Mouse (Mus musculus): ENCODE data around the gene Acap3. TPM values are rescaled to one million over a fixed set of nuclear protein-coding genes. Genes with fewer than 3 reads are reported as not detected.

Gene Acap3
- total RNA-seq (2021) = 100 to 1,000 TPM; 127 to 145 TPM

DNA sequence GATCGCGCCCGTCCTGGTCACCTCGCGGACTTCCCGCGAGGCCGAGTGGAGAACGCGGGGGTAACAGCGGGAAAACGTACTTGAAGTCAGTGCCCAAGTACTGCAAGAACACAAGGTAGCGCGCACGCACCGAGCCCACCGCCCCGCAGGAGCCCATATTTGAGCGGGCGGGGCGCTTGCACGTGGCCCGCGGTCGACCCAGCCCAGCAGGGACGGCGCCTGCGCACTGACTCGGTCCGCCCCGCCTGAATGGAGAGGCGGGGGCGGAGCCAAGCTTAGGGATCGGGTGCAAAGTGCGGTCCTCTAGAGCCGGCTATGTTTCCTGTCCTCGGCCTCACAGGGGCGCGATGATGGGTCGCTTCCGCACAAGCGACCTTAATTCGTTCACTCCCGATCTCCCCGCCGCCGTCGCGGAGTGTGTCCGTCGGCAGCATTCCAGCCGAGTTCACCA lies at the start of gene Acap3, which contains the start of gene Pusl1:
TSS of gene Acap3 (plus strand) at position 272 of the 451 bp plus-strand sequence.
TSS of gene Pusl1 (minus strand) at position 231 of the 451 bp plus-strand sequence.
- peak; percentile 93 to 95 for DNase-seq (ENCODE audit: extremely low spot score in 1 of 2, low spot score in 1 of 2)

DNA sequence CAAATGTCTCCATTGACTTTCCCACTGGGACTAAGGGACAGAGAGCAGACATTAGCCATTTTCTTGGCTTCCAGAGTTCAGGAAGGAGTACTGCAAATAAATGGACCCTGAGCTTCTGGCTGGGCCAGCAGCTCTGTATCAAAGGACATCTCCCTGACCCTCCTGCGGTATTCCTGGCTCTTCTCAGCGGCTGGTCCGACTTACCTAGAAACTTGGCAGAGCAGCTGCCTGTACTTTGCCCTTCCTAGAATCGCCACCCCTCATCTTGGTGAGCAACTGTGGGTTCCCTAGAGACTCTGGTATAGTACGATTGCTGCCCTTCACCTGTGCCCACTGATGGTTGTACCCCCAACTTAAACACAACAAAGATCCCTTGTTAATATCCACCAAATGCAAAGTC lies 48.4 kb upstream of the Acap3 start:
- no peak for DNase-seq (ENCODE audit: extremely low spot score in 1 of 2, low spot score in 1 of 2)

DNA sequence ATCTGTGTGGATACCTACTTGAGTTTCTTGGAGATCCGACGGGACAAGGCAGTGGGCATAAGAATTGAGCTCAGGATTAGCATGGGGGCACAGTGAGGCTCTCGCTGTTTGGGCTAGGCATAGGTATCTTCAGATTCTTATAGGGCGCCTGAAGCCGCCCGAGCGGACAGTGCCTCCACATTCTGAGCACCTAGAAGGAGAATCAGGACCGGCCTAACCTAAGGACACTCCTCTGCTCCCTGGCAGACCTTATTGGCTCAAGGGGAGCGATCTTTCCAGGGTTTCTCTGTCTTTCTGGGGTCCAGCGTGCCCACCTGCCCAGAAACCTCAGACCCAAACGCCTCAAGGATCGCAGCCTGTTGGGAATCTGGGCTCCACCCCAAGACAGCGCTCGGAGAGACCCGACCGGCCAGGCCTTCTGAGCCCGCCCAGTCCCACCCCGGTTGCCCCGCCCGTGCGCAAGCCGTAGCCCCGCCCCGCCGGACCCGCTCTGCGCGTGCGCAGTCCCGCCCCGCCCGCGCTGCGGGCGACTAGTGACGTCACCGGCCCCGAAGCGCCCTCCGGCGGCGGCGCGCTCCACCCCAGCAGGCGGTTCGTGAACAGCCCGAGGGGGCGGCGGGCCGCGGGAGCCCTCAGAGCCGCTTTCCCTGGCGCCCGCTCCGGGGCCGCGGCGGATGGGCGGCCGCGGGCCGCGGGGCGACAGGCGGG lies 44.6 kb upstream of the Acap3 start, which contains the start of gene Dvl1:
TSS of gene Dvl1 (plus strand) at position 532 of the 708 bp plus-strand sequence.
- DNase-seq (ENCODE audit: extremely low spot score in 1 of 2, low spot score in 1 of 2) = peak; percentile 96 to 98

DNA sequence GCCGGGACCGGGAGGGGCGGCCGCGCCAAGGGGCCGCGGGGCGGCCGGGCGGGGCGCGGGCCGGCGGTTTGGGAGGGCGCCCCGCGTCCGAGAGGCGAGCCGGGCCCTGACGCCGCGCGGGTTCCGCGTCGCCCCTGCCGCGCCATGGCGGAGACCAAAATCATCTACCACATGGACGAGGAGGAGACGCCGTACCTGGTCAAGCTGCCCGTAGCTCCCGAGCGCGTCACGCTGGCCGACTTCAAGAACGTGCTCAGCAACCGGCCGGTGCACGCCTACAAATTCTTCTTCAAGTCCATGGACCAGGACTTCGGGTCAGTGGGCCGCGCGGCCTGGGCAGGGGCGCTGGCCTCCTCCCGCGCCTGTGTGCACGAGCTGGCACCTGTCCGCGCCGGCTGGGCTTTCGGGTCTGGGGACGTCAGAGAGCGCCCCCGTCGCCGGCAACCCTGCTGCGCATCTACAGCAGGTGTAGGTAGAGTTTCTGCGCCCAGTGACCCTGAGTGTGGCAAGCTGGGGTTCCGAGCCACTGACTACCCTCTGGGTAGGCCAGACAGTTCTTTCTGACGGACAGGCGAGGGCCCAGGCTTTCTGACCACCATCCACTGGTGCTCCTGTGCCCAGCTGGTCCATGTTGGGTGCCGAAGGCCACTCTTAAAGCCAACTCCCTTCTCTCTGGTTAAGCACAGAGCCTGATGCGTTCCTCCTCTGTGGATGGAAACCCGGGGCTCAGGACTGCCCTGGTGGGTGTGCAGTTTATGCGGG lies 43.9 kb upstream of the Acap3 start:
- DNase-seq (ENCODE audit: extremely low spot score in 1 of 2, low spot score in 1 of 2) = no peak

DNA sequence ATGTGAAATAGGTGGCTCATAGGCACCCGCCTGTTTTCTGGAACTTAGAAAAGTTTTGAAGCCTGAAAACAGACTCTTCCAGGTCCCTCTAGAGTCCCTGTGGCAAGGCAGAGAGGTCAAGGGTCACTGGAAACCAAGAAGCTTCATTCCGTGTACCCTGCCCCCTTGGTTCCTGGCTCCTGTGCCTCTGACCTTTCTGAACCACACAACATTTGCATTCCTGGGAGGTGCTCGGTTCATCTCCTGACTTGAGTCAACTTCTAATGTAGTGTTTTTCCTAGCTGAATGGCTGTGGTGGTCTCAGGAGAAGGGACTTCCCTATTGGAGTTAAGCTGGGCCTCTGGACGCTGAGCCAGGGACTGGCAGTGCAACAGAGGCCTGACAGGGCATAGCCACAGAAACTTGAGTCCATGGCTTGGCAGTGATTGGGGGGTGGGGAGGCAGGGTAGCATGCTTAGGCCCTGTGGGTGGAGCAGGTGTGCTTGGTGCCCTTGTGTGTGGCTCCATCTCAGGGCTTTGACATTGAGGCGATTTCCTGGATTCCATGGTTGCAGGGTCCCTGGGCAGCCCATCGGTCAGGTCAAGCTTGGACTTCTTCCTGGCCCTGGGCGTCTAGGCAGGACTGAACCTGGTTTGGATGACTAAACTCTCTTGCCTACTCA lies 43.1 kb upstream of the Acap3 start:
- no peak for DNase-seq (ENCODE audit: extremely low spot score in 1 of 2, low spot score in 1 of 2)

DNA sequence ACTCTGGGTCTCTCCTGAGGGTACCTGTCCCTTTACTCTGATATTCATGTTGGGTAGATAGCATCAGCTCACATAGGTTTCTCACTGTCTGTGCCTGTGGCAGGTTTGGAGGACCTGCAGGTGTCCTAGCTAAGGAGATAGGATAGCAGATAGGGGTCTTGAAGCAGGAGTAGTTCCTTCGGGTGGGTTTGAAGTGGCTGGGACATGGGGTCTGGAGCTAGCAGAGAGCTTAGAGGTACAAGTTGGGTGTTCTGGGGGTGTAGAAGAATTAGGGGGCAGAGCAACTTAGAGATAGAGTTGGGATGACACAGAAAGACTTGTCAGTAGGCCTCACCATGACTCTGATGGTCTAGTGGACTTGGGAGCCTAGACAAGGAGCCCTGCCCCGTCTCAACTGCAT lies 42.2 kb upstream of the Acap3 start:
- DNase-seq (ENCODE audit: extremely low spot score in 1 of 2, low spot score in 1 of 2) = no peak

DNA sequence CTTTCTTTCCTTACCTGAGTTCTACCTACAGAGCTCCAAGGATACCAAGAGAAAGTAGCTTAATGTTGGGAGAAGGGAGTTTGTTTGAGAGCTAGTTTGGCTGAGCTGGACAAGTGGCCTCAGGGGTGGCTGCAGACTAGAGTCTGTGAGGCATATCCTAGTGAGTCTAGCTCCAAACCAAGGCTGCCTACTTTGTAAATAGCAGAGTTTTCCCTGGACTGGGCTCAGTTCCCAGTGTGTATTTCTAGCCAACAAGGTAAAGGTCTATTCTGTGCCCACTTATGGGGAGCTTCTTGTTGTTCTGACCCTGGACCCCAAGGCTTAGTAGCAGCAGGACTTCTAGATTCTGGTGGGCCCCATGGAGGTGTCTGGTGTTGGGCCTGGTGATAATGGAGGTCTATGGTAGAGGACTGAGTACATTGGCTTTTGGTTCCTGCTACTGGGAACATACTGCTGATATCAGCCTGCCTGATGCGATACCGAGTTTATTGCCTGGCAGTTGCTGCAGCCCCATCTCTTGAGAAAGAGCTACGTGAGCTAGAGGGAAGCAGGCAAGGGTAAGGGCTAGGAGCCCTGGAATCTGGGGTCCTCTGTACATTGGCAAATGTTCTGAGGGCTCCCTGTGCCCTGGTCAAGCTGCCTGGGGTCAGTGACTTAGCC lies 41.7 kb upstream of the Acap3 start:
- DNase-seq (ENCODE audit: extremely low spot score in 1 of 2, low spot score in 1 of 2) = no peak

DNA sequence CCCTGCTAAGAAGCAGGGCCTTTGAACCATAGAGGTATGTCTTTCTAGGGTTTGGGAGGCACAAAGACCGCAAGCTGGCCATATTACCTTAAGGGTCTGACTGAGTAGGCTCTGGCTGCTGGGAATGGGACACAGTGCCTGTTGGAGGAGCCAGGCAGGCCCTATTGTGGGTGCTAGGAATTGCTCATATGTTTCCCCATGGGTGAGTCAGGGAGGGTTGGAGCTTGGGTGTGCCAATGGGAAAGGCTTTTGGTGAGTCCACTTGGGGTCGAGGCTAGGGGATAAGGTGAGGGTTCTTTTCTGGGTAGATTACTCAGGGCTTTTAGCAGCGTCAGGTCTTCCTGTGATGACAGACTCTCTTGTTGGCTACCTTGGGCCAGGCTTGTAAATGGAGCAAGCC lies 40.3 kb upstream of the Acap3 start:
- DNase-seq (ENCODE audit: extremely low spot score in 1 of 2, low spot score in 1 of 2) = no peak

DNA sequence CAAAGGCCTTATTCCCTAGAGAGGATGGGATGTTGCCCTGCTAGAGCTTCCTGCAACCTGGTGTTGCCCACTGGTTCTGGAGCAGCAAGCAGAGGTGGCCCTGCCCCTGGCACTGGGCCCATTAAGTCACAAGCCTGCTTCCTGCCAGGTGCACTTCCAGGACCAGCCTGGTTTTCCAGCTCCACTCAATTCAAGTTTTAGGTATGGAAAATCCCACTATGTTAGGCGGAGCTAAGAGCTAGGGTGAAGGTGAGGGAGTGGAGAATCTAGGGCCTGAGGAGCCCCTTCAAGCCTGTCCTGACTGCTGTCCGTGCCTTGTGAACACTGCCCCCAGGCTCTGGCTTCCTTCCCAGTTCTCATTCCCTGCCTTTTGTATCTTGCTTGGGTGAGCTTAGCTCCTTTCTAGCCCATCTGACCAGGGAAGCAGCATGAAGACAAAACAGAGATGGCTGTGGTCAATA lies 39.6 kb upstream of the Acap3 start:
- DNase-seq (ENCODE audit: extremely low spot score in 1 of 2, low spot score in 1 of 2) = no peak

DNA sequence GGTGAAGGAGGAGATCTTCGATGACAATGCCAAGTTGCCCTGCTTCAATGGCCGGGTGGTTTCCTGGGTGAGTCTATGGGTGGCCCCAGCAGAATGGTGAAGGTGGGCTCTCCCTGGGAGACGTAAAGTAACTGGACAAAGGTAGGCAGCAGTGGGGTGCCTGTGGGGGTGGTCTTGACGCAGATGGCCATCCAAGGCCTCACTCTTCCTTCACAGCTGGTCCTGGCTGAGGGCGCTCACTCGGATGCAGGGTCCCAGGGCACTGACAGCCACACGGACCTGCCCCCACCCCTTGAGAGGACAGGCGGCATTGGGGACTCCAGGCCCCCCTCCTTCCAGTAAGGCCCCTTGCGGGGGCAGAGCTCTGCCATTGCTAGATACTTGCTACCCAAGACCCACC lies 38.2 kb upstream of the Acap3 start:
- DNase-seq (ENCODE audit: extremely low spot score in 1 of 2, low spot score in 1 of 2) = no peak

DNA sequence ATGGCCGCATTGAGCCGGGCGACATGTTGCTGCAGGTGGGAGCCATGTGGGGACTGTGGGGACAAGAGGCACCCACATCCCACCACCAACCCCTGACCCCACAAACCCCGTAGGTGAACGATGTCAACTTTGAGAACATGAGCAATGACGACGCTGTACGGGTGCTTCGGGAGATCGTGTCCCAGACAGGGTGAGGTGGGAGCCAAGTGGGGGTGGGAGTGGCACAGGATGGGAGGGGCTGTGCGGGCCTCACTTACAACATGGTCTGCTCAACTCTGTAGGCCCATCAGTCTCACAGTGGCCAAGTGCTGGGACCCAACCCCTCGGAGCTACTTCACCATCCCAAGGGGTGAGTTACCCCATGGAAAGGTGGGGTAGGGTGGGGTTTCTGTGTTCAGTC lies 36.6 kb upstream of the Acap3 start:
- no peak for DNase-seq (ENCODE audit: extremely low spot score in 1 of 2, low spot score in 1 of 2)

DNA sequence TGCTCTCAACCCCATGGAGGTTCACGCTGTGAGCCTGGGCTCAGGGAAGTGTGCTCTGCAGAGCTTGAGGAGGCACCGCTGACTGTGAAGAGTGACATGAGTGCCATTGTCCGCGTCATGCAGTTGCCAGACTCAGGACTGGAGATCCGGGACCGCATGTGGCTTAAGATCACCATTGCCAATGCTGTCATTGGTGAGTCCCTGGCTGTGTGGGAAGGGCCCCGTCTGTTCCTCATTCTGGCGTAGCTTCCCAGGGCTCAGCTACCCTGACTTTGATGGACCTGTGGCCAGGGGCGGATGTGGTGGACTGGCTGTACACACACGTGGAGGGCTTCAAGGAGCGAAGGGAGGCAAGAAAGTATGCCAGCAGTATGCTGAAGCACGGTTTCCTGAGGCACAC lies 35.6 kb upstream of the Acap3 start:
- DNase-seq (ENCODE audit: extremely low spot score in 1 of 2, low spot score in 1 of 2) = no peak

DNA sequence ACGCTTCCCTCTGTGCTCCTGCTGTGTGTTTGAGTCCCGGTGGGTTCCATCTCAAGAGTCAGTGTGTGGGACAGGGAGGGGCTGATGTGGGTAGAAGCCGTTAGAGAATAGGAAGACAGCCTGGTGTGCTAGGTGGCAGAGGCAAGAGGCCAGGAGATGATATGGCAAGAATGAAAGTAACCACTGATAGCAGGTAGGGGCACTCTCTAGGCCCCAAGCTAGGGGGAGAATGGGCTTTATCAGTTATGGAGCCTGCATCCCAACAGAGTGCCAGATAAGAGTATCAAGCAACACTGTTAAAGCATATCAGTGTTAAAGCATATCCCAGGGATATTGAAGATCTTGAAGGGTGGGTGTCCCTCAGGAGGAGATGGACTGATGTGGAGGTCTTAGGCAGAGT lies 34.7 kb upstream of the Acap3 start:
- DNase-seq (ENCODE audit: extremely low spot score in 1 of 2, low spot score in 1 of 2) = no peak

DNA sequence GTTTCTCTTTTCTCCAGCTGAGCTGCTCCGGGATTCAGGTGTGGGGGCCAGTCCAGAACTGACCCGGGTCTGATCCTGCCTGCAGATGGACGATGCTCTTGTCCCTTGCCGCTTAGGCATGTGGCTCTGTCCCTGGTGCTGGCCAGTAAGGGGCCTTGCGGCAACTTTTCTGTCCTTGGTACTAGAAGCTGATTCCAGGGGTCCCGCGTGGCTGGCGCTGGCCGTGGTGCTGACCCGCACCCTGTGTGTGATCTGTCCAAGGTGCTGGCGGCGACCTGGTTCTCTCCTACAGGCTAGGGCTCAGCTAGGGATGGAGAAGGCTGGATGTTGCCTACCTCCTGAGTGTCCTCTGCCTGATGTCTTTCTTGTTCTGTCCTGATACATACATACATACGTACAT lies 32.3 kb upstream of the Acap3 start:
- no peak for DNase-seq (ENCODE audit: extremely low spot score in 1 of 2, low spot score in 1 of 2)

DNA sequence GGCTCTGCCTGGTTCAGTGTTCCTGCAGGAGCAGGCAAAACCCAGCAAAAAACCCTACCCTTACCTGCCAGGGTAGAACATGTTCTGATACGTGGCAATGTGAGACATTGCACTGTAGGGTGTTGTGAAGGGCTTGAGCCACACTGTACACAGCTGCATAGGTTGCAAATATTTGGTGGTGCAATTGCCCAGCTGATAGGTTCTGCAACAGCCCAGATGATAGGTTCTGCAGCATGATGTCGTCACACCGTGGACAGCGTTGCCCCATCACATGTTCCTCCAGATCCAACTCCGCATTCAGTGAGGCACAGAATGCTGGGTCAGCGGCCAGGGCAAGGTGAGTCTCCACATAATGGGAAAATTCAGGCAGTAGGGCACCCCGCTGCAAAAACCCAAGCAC lies 29.8 kb upstream of the Acap3 start:
- no peak for DNase-seq (ENCODE audit: extremely low spot score in 1 of 2, low spot score in 1 of 2)

DNA sequence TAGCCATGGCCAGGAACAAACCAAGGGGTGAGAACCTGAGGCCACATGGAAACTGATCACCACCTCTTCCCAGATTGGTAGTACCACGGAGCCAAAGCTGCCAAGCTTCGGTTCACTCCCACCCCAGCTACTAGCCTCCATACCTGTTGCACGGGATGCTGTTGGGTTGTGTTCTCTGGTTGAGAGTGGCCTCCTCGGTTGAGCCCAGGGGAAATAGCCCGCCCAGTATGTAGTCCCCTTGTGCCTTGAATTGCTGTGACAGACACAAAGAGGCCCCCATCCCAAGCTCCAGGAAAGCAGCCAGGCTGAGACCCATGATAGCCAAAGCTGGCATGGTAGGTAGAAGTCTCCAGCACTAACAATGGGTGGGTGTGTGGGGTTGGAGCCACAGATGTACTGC lies 28.6 kb upstream of the Acap3 start, which contains the start of gene Tas1r3:
TSS of gene Tas1r3 (minus strand) at position 362 of the 400 bp plus-strand sequence.
- DNase-seq (ENCODE audit: extremely low spot score in 1 of 2, low spot score in 1 of 2) = no peak

DNA sequence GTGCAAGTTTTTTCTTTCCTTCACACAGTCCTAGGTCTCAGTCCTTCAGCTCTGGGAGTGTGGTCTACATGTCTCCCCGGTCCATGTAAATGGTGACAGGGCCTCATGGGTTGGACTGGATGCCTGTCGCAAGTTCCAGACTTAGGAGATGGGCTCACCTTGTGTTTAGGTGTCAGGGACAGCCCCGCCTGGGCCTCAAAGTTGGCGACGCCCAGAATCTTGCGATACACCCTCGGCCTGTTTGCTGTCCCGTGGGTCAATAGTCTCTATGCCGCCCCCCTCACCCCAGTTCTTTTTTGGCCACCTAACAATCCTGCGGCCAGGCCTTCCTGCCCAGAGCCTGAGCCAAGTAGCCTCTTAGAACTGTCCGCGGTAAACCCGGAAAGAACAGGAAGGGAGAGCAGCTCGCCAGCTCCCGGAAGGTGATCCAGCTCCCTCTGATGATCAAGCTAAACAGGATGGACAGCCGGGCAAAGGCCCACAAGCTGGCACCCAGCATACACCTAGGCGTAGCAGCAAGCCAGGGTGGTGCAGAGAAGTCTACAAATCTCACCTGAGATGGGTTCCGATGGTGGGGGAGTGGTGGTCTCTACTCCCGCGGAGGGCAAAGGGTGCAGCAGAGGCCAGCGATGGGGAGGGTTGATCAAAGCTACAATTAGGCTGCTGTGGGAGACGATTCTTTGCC lies 22.9 kb upstream of the Acap3 start:
- DNase-seq (ENCODE audit: extremely low spot score in 1 of 2, low spot score in 1 of 2) = no peak

DNA sequence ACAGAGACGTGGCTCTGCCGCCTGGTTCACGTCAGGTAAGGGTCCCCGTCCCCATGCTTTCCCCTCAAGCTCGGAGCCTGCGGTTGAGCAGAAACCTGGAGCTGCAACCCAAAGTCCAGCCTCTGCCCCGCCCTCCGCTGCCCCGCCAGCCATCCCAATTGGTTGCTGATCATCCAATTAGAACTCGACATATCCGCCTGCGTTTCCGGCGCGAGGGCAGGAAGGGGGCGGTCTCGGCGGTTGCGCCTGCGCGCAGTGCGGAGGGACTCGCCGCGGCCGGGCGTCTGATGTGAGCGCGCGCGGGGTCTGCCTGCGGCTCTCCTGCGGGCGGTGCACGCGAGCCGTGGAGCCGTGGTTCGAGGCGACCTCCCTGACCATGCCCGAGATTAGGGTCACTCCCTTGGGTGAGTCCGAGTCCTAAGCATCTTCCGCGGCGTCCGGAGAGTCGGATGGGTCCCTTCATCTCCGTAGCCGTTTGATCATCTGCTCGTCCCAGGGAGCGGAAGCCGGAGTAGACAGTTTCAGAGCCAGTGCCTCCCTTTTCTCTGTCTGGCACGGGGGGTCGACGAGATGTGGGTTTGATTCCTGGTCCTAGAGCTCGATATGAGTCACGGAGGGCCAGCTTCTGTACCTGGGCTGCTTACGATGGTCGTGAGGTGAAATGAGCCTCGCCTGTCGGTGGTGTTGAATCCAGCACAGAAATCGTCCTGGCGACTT lies 22.1 kb upstream of the Acap3 start, which contains the start of the genes Cptp and Ints11:
TSS of gene Cptp (minus strand) at position 124 of the 717 bp plus-strand sequence.
TSS of gene Ints11 (plus strand) at position 230 of the 717 bp plus-strand sequence.
- peak; percentile 89 to 90 for DNase-seq (ENCODE audit: extremely low spot score in 1 of 2, low spot score in 1 of 2)

DNA sequence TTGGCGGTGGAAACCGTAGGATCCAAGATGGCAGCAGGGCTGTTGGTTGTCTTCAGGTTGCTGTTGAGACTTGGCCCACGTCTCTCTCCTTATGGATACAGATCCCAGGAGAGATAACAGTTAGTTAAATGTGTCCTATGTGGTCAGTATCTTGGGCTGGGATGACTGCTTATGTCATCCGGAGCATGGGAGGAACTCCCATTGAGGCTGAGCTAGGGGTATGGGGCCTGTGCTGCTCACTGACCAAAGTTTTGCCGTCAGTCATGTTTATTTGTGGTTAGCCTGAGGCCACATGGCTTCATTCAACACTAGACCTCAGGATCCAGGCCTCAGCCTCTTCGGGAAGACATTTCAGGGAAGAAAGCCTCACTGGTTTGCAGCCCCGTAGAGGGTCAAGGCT lies 20.2 kb upstream of the Acap3 start:
- DNase-seq (ENCODE audit: extremely low spot score in 1 of 2, low spot score in 1 of 2) = no peak

Measured in layer of hippocampus, postnatal 25 days (tissue).